Mouse (Mus musculus) embryo, embryonic 10.5 days (tissue): ENCODE measurements around the gene Samd5.

ENCODE experiments used
- DNase-seq: peaks from one replicate; pipeline ENCODE4 v3.0.0-alpha.2; 2015; ENCODE audit warnings: low spot score

Gene Samd5

DNA sequence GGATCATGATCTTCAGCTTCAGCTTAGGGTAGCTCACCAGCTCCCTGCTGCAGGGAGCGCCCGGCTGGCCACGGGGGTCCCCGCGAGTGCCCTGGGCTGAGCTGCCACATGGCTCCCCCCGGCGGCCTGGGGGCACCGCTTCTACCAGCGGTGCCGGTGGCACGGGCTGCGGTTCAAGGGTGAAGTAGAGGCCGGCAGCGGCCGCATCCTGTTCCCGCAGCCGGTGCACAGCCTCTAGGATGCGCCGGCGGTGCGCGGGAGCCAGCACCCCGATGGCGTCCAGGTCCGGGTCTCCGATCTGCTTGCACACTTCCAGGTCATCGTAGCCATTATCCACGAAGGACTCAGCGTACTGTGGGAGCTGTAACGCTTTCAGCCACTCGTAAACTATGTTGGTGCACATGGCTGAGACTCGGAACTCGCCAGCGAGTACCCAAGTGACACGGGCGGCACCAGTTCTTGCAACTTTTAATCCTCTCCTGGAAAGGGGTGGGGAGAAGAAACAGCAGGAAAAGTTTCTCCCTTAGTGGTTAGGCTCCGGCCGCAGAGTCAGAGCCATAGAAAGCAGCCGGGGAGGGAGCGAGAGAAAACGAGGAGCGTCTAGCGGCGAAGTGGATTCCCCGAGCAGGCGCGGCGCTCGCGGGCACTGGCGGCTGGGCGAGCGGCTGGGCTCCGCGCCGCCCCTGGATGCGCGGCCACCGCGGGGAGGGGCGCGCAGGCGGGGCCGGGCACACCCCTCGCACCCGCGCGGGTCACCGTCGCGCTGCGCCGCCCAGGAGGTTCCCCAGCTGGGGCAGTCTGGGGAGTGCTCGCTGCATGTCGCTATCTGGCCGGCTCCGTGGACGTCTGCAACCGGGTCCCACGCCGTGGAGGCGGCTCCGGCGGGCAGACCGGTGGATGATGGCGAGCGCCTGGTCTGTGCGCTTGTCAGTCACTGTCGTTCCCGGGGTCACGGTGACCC, at the start of gene Samd5:
Samd5 (minus strand) TSS at position 648 of the 961 bp plus-strand sequence.
- peak; percentile 74 for DNase-seq

DNA sequence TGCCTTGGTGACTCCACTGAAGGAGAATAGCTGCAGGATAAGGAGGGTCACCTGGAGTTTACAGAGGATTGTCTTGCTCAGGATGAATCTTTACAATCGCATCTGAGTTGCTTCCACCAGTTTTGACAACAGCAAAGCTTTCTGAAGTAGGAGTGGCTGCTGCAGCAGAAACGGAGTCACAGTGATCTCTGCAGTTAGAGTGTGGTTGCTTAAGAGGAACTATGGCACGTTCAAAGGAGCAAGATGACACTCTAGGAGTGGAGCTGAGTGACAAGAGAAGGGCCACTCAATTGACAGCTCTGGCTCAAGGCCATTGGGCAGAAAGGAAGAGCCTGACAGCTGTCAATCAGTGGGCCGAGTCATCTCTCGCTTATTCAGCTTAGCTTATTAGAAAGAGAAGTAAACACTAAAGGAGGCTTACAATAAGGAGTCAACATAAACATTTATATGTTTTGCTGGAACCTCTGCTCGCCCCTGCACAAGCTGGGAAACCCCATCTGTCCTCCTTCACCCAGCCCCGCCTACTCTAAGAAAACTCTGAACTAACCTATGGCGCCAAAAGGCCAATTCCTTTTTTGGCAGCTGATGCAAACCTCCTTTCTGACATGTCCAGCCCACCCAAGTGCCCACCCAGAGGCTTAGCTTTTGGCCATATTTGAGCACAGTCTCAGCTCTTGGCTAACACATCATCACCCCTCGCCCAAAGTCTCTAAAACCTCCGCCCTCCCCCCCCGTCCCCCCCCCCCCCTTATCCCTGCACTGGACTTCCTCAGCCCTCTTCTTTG, 47.7 kb upstream of the Samd5 start:
- no peak for DNase-seq

DNA sequence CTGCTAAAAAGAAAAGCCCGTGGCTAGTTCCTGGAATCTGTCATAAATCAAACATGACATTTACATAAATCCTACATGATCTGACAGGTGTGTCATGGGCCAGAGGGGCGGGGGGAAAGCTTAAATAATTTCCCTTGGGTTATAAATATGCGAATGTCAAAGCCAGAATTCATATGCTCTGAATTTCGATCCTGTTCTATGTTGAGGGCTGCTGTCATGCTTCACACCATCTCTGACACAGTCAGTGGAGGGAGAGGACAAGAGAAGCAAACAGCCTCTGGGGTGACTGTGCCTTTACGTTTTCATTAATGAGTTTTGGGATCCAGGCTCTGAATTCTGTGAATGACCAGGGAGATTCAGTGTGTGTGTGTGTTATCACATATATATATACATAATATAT, 45.0 kb upstream of the Samd5 start:
- DNase-seq = no peak

DNA sequence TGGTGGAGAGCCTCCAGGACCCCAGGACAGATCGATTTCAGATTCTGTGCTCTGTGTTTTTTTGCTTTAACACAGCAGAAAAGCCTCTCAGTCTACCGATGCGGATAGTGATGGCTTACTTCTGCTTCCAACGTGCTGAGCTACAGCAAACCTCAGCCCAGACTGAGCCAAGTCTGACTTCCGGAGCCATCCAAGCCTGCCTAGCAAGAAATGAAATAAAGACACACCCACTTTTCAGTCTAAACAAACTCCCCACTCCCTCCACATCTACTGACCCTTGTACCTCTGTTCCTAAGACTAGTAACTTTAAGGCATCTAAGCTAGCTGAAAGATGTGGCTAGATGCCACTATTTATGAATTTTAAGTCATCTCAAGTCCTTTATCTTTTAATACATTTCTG, 43.1 kb upstream of the Samd5 start:
- no peak for DNase-seq

DNA sequence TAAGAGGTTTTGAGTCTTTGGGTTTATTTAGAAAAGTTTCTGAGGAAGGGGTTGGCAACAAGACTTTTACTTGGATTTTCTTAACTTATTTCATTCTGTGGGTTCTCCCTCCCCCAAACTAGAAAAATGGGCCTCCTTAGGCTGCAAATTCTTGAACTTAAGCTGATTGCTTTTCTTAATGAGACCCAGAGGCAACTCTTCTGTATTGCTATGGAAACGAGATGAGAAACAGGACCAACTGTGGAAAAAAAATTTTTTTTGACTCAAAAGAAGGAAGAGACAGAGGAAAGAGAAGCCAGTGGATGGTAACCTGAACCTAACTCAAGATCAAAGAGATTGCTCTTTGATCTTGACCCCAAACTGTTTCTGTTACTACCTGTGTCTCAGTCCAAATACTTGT, 29.9 kb upstream of the Samd5 start:
- DNase-seq = peak; percentile 10

DNA sequence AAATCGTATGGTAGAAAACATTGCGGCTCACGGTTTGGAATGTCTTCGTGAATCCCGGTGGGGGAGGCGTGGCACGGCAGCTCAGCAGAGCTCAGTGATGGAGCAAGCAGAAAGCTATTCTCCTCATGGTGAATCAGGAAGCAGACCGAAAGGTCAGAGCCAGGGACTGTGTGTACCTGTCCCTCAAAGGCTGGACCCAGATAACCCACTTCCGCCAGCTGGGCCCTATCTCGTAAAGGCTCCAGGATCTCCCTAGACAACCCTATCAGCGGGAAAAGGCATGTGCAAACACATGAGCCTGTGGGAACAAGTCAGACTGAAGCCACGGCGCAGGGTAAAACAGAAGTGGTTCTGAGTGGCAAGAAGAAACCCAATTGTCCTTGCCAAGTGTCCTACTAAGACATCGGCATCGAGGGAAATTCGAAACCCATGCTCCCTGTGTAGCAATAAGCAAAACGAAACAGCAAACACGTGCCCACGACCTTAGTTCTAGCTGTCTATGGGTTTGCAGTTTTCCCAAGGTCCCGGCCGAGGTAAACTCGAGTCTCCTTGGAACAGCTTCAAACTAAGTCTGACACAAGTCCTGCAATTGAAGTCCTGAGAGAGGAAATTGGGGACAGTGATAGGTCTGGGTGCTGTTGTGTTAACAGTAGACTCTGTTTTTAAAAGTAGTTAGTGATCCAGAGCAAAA, 24.2 kb upstream of the Samd5 start:
- DNase-seq = no peak

DNA sequence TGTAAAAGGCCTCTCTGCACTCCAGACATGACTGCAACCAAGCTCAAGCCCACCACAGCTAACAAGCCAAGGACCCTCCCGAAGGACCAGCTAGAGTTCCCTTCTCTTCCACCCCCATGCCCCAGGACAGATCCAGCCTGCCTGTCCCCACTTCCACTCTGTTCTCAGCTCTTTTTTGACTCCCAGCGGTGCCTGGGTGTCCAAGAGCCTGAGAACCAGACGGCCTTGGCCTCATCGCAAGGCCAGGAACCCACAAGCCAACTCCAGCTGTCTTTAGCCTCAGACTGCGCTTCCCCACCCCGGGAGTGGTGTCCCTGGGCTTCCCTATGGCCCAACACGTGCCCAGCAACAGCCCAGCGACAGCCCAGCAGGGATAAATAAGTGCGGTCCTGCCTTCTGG, 23.1 kb upstream of the Samd5 start:
- no peak for DNase-seq

DNA sequence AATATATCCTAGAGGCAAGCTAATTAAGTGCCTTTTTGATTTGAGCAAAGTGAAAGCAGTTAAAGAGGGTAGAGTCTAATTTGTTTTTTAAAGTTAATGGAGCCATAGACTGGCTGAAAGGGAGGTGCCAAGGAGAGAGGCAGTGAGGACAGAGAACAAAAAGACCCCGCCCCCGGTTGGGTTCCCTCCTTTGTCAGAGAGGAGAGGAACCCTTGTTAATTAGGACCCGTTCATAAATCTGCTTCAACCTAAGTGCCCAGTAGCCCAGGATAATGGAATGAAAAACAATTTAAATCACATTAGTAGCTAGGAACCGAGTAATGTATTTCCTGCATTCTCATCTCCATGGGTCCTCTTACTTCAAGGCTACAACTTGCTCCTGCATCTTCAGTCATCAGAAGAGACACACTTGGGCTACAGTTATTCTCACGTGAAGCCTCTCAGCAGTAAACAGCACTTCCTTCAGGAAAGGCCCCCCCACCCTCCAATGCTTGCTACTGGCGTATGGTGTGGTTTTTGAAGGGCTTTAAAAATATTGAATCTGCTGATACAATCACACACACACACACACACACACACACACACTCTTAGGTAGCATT, 21.6 kb upstream of the Samd5 start:
- DNase-seq = peak; percentile 47

DNA sequence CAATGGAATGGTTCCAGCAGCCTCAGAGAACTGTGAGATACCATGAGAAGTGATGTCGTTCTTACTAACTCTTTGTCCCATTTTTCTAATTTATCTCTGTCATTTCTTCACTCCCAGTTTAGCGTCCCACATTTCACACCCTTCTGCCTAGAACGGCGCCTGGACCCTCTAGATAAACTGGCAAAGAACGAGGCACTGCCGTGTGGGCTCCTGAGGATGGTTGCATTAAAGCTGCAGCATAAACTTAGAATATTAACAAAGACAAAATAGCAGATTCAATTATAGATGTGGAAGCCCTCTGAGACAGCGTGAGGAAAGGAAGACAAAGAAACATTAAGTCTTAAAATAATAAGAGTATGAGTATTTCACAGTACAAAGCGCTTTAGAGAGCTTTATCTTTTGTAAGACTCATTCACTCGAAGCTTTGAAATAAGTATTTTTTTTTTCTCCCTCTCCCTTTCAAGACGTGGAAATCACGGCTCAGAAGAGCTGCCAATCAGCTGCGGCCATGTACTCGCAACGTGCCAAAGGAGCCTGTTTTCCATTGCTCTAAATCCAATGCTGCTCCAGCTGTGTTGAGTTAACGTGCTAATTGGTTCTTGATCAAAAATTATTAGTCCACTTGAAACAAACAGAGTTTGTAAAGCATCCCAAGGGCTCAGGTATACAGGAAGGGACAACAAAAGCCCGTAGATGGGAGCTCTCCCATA, 19.1 kb upstream of the Samd5 start:
- no peak for DNase-seq

DNA sequence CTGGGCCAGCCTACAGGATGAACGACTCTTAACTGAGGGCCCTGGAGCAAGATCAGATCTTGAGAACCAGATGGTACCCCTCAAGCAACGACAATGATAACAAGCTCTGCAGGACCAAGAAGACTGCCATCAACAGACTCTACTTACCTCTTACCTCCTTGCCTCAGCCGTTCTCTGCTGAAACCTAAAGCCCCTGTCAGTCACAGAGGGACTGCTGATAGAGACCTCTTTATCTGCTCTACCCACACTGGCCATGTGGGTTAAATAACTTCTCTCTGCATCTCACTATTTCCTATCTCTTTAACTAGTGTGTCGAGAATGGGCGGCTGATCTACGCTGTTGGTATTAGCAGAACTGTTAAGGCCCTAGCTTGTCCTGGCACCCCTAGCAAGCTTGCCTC, 5.9 kb upstream of the Samd5 start:
- DNase-seq = no peak

DNA sequence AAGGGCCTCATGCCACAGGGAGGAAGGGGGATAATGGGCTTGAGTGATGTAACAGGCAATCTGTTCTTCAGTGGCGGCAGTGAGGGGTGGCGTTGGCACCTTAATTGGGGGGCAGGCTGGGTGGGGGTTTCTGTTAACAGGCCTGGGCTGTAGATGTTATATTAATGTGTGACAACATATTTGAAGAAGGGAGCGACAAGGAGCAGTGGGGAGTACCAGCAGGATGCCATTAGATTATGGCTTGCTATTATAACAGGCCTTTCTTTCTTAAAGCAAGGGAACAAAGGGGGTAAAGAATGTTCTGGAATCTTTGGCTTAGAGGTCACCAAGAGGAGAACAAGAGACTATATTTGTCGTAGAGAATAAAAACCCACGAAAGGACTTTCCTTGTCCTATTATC, 4.9 kb upstream of the Samd5 start:
- no peak for DNase-seq

DNA sequence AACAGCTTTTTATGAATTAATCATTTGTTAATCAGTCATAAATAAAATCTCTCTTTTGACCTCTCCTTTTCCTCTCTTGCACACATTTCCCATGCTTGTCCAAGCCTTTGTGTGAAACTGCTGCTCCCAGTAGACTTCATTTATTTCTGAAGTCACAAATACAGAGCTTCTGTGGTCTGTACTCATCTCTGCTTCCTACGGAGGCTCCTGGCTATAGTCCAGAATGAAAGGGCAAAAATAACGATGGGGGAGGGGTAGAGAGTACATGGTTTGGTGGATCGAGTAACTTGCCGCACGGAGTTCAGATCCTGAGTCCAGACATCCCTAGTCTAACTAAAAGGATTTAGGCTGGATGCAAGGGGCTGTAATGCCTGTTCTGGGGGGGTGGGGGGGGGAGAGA, 3.1 kb upstream of the Samd5 start:
- DNase-seq = peak; percentile 30

DNA sequence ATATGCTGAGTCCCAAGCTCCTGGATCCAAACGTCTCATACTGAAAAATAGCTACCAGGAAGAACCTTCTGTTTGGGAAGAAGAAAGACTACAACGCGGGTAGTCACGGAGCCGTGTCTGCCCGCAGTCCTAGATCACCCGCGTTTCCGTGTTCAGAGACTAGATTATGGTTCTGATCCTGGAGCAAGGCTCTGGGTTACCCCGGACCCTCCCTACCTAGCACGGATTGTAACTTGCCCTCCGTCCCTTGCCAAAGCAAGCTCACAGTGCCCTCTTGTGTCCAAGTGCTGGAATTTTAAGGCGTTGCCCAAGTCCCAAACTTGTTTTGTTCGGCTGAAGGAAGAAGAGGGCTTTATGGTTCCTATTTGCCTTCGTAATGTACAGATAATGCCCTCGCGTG, 1.9 kb upstream of the Samd5 start:
- DNase-seq = peak; percentile 92

DNA sequence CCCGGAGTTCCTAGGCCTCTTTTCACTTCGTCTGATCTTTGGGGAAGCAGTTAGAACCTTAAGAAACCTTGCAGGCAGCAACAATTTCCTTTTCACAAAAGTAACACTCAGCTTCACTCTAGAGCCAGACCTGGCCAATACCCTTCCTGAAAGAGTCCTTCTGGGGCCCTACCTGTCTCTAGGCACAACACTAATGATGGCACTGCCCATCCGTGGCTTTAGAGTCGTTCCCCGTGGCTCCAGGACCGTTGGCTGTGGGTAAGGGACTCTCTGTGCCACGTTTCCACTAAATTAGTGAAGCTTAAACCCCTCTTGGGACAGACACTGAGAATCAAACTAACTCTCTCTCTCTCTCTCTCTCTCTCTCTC, 1.4 kb upstream of the Samd5 start:
- DNase-seq = no peak

DNA sequence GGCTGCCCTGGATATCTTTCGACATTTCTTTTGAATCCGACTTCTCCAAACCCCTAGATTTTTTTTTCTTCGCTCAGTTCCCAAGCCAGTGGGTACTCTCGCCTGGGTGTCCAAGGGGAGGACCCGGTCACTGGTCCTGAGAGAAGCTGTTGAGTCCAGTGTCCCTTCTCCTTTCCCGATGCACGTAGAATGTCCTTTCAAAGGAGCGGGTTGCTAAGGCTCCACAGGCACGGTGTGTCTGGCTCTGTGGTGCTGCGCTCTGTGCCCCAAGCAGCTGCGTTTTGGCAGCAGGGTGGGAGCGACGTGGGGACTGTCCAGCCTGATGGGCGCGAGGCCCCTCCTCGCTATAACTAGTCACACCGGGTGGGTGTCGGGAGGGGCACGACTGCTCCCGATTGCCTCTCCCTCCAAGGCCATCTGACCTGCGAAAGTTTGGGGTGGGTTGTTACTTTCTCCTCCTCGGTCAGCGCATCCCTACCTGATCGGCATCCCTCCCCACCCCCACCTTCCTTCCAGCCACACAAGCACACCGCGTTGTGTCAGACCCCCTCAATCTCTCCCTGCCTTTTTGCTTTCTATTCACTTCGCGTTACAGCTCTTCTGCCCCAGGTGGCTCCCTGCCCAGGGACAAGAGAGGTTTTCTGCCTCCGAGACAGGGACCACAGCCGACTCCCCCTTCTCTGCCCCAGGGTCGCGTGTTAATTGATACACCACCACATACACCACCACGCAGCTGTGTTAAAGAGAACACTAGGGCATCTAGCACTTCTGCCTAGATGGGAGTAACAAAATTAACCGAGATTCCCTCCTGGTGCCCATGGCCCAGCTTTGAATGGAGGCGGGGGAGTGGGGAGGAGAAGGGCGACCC, 776 bp upstream of the Samd5 start:
- DNase-seq = peak; percentile 54

DNA sequence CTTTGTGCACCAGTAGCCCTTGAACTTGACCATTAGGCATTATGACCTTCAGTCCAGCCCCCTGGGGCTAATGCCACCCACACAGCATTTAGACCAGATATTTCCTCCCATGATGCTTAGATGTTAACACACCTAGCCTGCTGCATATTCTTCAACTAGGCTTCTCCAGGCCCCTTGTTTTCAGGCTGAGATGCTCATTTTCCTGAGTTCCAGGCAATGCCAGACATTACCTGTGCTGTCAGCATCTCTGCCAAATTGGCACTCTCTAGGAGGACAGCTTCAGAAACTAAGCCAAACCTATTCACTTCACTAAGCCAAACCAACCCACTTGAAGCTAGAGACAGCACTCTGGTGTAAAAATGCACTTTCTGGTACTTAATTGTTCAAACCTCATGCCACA, 1.7 kb downstream of the Samd5 start:
- DNase-seq = no peak

DNA sequence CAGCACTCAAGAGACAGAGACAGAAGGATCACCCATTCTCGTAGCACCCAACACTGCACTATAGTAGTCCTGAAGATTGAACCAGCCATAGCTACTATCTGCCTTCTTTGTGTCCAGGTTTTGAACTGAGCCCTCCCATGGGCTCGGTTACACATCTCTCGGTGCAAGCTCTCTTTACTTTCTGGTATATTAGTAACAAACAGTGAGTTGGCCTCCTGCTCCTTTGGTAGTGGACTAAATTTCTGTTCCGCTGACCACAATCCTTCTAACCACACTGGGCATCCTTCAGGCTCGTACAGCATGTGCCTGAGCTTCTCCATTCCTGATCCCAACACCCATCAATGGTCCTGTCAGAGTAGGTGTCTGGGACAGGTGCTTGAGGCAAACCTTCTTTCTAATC, 2.3 kb downstream of the Samd5 start:
- no peak for DNase-seq

DNA sequence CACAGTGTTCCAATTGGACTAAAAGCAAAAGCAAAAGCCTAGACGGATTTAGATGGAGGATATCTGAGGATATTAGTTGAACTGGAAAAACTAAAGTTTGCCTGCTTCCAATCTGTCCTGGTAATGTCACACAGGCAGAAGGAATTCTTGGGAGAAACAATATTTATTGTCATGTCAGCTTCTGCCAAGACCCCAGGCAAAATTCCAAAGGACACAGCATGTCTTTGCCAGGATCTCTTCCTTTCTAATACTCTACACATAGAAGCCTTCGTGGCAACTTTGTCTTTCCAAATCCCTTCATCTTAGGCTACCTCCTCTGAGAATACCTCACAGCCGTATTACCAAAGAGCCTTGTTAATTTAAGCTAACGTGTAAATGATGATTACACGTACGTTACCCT, 4.7 kb downstream of the Samd5 start:
- DNase-seq = no peak

DNA sequence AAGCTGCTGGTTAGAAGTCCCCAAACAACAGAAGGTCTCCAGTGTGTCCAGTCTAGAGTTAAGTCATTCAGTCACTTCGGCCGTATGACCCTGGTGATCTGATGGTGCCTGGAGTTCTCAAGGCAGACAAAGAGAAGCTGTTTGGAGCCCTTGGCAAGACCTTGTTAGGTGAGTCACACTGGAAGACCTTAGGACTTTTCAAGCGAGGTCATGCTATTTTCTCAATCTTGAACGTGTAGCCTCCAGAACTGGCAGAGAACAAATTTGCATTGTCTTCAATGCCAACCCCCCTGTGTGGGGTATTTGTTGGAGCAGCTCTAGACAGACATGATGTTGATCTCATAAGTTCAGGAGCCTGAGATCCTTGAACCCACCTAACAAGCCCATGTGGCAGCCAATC, 6.2 kb downstream of the Samd5 start:
- DNase-seq = no peak

DNA sequence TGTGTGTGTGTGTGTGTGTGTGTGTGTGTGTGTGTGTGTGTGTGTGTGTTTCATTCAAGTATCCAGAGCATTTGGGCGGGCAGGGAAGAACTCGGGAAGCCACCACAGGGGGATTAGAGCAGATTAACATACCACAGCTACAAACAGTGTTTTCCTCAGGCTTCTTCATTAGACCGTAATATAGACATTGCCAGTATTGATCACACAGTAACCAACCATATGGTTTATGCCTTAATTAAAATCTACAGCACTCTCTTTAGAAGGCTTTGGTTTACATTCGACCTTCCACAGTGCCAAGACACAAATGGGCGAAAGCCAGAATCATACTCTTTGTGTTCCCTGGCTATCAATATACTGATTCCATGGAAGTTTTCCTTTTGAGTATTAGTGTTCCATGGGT, 22.1 kb downstream of the Samd5 start:
- DNase-seq = no peak
